Mouse (Mus musculus) heart, embryonic 11.5 days (tissue): ENCODE measurements at regions not wholly inside any gene's neighbourhood (a gene's known extent, or its start where the extent isn't known, plus 50 kb on each side); places are given as distances from the start of the nearest gene placed in this dataset.

Source experiments
- ATAC-seq: fragments of 200-750 bp; cut with Nextera tagmentation; replicated peaks from 2 replicates; pipeline ENCODE4 v1.8.0; 2017; ENCODE audit warnings: moderate library complexity; ENCODE audit not compliant: insufficient number of reproducible peaks, low FRiP score, low TSS enrichment
- H3K27ac ChIP-seq: fragments of 300-500 bp; sonication (generic); 2 replicates; pipeline ENCODE4 v1.5.1; 2014; ENCODE audit warnings: mild to moderate bottlenecking, low read depth, low read length
- H3K27me3 ChIP-seq: fragments of 300-500 bp; sonication (generic); 2 replicates; pipeline ENCODE4 v1.6.1; 2014; ENCODE audit warnings: mild to moderate bottlenecking, low read length, mixed read lengths; ENCODE audit not compliant: control insufficient read depth, insufficient read depth
- H3K36me3 ChIP-seq: fragments of 300-500 bp; sonication (generic); 2 replicates; pipeline ENCODE4 v1.6.1; 2014; ENCODE audit warnings: mild to moderate bottlenecking, low read length, moderate library complexity, mixed read lengths; ENCODE audit not compliant: control insufficient read depth, insufficient read depth
- H3K4me1 ChIP-seq: fragments of 300-500 bp; sonication (generic); 2 replicates; pipeline ENCODE4 v1.6.1; 2014; ENCODE audit warnings: low read length; ENCODE audit not compliant: control insufficient read depth, insufficient read depth
- H3K4me2 ChIP-seq: fragments of 300-500 bp; sonication (generic); 2 replicates; pipeline ENCODE4 v1.6.1; 2014; ENCODE audit warnings: mild to moderate bottlenecking, moderate library complexity
- H3K4me3 ChIP-seq: fragments of 300-500 bp; sonication (generic); 2 replicates; pipeline ENCODE4 v1.5.1; 2014; ENCODE audit warnings: low read depth, low read length
- H3K9ac ChIP-seq: fragments of 300-500 bp; sonication (generic); 2 replicates; pipeline ENCODE4 v1.6.1; 2014; ENCODE audit warnings: mild to moderate bottlenecking, low read depth, low read length, moderate library complexity
- H3K9me3 ChIP-seq: fragments of 300-500 bp; sonication (generic); replicated peaks from 2 replicates; pipeline ENCODE4 v1.6.1; 2016; ENCODE audit warnings: low read length; ENCODE audit not compliant: control insufficient read depth
- WGBS: fragments of 180-500 bp; shearing (Covaris S2); extraction: QIAGEN DNeasy Blood & Tissue Kit; methylation state at CpG from one replicate; pipeline ENCODE4 v1.1.7; 2014; ENCODE audit not compliant: insufficient replicate concordance; 5-methylcytosine and 5-hydroxymethylcytosine counted together

DNA sequence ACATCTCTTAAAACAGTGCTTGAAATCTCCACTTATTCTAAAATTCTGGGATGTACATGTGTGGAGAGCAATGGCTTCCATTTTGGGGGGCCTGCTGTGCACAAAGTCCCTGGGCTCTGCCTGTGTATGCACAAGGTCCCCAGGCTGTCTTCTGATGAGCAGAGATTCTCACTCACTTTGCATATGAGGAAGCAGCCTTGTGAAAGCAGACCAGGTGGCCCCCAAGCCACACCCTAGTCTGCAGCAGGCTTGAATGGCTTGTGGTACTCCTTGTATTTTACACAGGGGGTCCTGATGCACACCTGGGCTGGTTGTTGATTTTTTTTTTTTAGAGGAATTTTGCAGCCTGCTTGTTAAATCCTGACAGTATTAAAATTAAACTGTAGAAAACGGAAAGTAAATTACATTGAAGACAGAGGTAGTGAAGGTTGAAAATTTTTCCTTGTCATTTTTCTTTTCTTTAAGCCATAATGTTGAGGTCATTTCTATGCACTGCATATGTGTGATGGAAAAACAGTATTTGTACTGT is 1413.8 kb downstream of the Gsdmc2 start:
- no peak overlapping the region for H3K4me3 ChIP-seq
- WGBS = 65% methylated on average over 1 of the region's 1 CpGs

DNA sequence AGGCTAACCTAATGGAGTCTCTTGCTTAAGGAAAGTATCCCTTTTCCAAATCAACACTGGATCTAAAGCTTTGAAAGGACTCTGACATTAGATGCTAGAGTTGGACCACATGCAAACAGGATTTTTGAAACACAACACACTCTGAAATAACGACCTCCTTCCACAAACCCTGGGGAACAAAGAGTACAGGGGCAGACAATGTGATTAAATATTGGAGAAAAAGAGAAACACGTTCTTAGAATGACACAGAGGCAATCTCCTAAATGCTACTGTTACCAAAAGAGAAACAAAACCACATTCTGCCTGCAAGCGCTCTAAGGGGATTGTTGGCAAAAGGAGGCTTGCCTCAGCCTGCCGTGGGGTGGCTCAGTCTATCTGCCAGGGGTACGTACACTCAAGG is 1422.0 kb downstream of the Gsdmc2 start:
- H3K9me3 ChIP-seq = no peaks in the 10 kb centered on the region
- H3K27me3 ChIP-seq = no peaks in the 10 kb centered on the region
- 81% methylated on average over 5 of the region's 5 CpGs for WGBS
- no peak overlapping the region for H3K4me3 ChIP-seq
- H3K9ac ChIP-seq = no peak overlapping the region
- no peaks in the 10 kb centered on the region for H3K36me3 ChIP-seq
- H3K4me1 ChIP-seq = no peaks in the 10 kb centered on the region
- no peak overlapping the region for H3K27ac ChIP-seq
- ATAC-seq = no peak
- no peak overlapping the region for H3K4me2 ChIP-seq

More for the DNA sequence above, 1413.8 kb downstream of the Gsdmc2 start:
- Histone ChIP-seq H3K4me1 (no peaks in the 10 kb centered on the region), H3K9ac (no peak overlapping the region), H3K9me3 (no peaks in the 10 kb centered on the region), H3K36me3 (no peaks in the 10 kb centered on the region), H3K27ac (no peak overlapping the region), H3K4me2 (no peak overlapping the region), H3K27me3 (no peaks in the 10 kb centered on the region)
- no peak for ATAC-seq

DNA sequence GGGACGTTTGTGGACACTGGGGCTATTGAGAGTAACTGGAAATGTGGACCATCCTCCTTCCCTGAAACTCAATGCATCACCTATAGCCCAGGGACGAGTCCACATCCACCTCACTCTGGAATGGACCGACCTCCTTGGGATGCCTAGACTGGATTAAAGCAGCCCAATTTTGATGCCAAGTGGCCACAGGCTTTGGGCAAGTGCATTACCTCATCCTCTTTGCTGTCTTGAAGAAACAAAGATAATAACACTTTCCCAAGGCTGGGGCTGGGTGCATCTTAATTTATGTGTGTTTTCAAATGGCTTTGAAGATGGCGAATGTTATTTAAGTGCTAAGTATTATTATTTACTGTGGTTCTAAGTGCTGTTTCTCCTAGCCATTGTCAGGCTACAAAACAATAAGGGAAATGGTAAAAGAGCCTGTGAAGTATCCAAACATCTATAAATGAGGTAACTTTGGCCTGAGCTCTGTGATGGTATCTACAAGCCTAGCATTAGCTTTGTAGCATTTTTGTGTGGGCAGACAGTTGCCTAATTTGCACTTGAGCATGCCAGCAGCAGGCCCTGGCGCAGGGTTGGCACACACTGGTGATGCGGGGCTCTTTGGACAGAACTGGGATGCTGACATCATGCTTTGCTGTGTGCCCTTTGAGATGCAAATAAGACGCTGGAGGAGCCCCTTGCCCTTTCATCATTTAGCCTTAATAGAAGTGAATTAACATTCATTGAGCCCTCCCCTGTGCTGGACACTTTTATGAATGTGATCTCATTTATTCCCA is 1423.7 kb downstream of the Gsdmc2 start:
- no peak for ATAC-seq
- WGBS = 85% methylated on average over 7 of the region's 7 CpGs
- H3K4me2 ChIP-seq = no peak overlapping the region
- no peaks in the 10 kb centered on the region for H3K36me3 ChIP-seq
- no peak overlapping the region for H3K9ac ChIP-seq
- no peak overlapping the region for H3K4me3 ChIP-seq
- no peaks in the 10 kb centered on the region for H3K9me3 ChIP-seq
- H3K27me3 ChIP-seq = no peaks in the 10 kb centered on the region
- H3K27ac ChIP-seq = no peak overlapping the region
- no peaks in the 10 kb centered on the region for H3K4me1 ChIP-seq

DNA sequence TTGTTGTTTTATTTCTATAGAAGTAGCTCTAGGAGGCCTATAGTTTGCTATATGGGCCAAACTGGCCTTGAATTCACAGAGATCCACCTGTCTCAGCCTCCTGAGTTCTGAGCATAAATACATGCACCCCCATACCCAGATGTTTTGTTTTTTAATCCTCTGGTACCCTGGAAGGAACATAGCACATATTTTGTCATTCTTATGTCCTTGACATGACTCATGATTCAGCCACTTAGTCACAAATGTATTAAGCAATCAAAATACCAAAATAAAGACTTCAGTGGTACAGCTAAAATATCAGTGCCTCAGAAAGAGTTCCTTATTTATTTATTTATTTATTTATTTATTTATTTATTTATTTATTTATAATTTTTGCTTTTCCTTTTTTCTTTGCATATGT is 1428.3 kb downstream of the Gsdmc2 start:
- no peaks in the 10 kb centered on the region for H3K4me1 ChIP-seq
- no peak for ATAC-seq
- H3K4me2 ChIP-seq = no peak overlapping the region
- H3K27me3 ChIP-seq = no peaks in the 10 kb centered on the region
- no peak overlapping the region for H3K9ac ChIP-seq
- no peaks in the 10 kb centered on the region for H3K36me3 ChIP-seq
- H3K9me3 ChIP-seq = no peaks in the 10 kb centered on the region
- no peak overlapping the region for H3K4me3 ChIP-seq
- no peak overlapping the region for H3K27ac ChIP-seq

DNA sequence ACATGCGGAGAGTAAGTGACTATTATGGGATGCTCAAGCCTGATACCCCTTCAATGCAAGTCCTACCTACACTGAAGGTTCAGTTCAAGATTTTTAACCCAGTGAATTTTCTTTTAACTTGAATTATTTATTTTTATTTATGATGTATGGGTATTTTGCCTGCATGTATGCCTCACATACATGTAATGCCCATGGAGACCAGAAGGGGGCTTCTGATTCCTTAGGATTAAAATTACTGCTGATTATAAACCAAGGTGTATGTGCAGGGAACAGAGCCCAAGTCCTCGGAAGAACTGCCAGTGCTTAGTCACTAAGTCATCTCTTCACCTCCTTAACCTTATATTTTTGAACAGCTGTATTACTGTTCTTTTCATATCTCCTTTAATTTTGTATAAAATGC is 1431.3 kb downstream of the Gsdmc2 start:
- H3K36me3 ChIP-seq = no peaks in the 10 kb centered on the region
- no peaks in the 10 kb centered on the region for H3K9me3 ChIP-seq
- H3K4me3 ChIP-seq = no peak overlapping the region
- no peak overlapping the region for H3K4me2 ChIP-seq
- no peak overlapping the region for H3K9ac ChIP-seq
- H3K27ac ChIP-seq = no peak overlapping the region
- 90% methylated on average over 2 of the region's 2 CpGs for WGBS
- no peaks in the 10 kb centered on the region for H3K4me1 ChIP-seq
- H3K27me3 ChIP-seq = no peaks in the 10 kb centered on the region
- no peak for ATAC-seq

DNA sequence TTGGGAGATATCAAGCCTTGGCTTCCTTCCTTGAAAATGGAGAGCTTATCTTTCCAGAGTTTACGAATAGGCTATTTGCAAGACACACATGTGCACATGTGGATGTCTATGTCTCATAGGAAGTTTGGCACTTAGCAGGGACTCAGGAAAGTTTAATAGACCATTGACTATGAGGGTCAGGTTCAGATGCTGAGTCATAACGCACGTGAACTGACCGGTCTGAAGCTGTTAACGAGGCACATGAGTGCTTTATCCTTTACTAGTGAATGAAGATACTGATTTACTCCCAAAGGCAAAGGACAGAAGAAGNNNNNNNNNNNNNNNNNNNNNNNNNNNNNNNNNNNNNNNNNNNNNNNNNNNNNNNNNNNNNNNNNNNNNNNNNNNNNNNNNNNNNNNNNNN is 1442.8 kb downstream of the Gsdmc2 start:
- no peak overlapping the region for H3K27ac ChIP-seq
- H3K4me2 ChIP-seq = no peak overlapping the region
- no peaks in the 10 kb centered on the region for H3K4me1 ChIP-seq
- H3K36me3 ChIP-seq = no peaks in the 10 kb centered on the region
- H3K27me3 ChIP-seq = no peaks in the 10 kb centered on the region; the same call in 1 of the 2 replicates
- no peaks in the 10 kb centered on the region for H3K9me3 ChIP-seq
- H3K4me3 ChIP-seq = no peak overlapping the region
- 79% methylated on average over 5 of the region's 5 CpGs for WGBS
- no peak for ATAC-seq
- H3K9ac ChIP-seq = no peak overlapping the region

DNA sequence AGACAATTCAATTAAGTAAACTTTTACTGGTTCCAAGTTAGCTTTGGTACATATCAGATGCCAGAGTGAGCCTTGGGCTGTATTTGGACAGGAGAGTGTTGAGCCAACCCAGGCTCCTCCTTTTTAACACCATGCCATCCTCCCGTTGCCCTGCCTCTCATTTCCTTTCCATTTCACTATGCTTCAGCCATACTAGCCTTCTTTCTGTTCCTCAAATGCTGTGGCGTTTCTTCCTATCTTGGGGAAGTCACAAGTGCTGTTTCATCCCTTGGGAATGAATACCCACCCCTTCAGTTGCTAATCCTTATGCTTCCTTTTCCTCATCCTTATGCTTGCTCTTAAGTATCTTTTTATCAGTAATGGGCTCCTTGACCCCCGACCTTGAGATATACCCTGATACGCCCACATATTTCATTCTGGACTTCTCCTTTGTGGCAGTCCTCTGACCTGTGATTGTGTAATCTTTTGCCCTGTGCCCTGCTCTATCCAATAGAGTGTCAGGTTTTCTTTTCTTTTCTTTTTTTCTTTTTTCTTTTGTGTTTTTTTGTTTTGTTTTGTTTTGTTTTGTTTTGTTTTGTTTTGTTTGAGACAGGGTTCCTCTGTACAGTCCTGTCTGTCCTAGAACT is 1443.9 kb downstream of the Gsdmc2 start:
- no peak overlapping the region for H3K4me2 ChIP-seq
- no peaks in the 10 kb centered on the region for H3K36me3 ChIP-seq
- WGBS = 55% methylated on average over 4 of the region's 4 CpGs
- H3K4me1 ChIP-seq = no peaks in the 10 kb centered on the region
- no peak for ATAC-seq
- H3K9me3 ChIP-seq = no peaks in the 10 kb centered on the region
- no peak overlapping the region for H3K4me3 ChIP-seq
- no peak overlapping the region for H3K9ac ChIP-seq
- H3K27me3 ChIP-seq = no peaks in the 10 kb centered on the region; the same call in 1 of the 2 replicates
- no peak overlapping the region for H3K27ac ChIP-seq

DNA sequence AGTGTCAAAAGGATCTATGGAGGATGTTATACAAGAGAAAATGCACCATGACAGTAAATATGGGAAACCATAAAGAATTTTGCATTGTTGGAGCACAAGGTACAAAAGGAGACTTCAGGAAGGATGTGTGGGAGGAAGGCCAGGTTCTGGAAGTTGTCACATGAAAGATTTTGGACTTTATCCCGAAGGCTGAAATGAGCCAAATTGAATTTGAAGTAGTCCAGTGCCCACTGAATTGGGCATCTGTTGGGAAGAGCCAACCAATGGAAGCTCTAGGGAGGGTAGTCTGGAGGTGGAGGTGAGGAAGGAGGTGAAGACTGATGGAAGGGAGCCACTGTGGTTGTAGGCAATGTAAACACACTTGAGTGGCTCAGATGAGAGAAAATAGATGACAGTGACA is 1445.6 kb downstream of the Gsdmc2 start:
- Histone ChIP-seq H3K4me1 (no peaks in the 10 kb centered on the region), H3K4me2 (no peak overlapping the region), H3K9ac (no peak overlapping the region), H3K27me3 (no peaks in the 10 kb centered on the region; the same call in 1 of the 2 replicates), H3K9me3 (no peaks in the 10 kb centered on the region), H3K27ac (no peak overlapping the region), H3K4me3 (no peak overlapping the region), H3K36me3 (no peaks in the 10 kb centered on the region)
- 54% methylated on average over 1 of the region's 1 CpGs for WGBS
- ATAC-seq = no peak

DNA sequence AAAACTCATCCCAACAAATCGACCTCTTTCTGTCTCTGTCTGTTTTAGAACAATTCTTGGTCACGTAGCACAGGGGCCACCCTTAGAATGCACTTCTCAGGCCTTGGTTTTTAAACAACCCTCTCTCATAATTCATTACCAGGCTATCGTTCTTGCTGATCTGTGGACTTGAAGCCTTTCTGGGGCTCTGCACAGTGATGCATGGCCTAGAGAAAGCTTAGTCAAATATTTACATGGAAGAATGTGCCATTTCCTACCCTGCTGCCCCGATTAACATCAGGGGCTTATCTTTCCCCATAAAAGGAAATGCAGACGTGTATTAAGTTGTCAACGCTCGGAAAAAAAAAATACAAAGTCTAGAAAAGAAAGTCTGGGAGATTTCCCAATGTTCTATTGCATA is 1448.0 kb downstream of the Gsdmc2 start:
- Histone ChIP-seq H3K36me3 (no peaks in the 10 kb centered on the region), H3K27ac (no peak overlapping the region), H3K4me3 (no peak overlapping the region), H3K4me1 (no peaks in the 10 kb centered on the region), H3K4me2 (no peak overlapping the region), H3K27me3 (no peaks in the 10 kb centered on the region), H3K9me3 (no peaks in the 10 kb centered on the region), H3K9ac (no peak overlapping the region)
- ATAC-seq = no peak
- 56% methylated on average over 7 of the region's 7 CpGs for WGBS
